Mouse (Mus musculus) megakaryocyte, embryonic 14.5 days (primary cell): ENCODE measurements around the gene 1700001O22Rik.

ENCODE experiments used
- FLI1 ChIP-seq: IDR thresholded peaks from 2 replicates; pipeline ENCODE4 v1.6.1; 2012; ENCODE audit warnings: low read length, inconsistent platforms, mixed read lengths
- GATA1 ChIP-seq: IDR thresholded peaks from 3 replicates; pipeline ENCODE4 v1.6.1; 2012; ENCODE audit warnings: mixed read lengths, low read length, inconsistent platforms, borderline replicate concordance

DNA sequence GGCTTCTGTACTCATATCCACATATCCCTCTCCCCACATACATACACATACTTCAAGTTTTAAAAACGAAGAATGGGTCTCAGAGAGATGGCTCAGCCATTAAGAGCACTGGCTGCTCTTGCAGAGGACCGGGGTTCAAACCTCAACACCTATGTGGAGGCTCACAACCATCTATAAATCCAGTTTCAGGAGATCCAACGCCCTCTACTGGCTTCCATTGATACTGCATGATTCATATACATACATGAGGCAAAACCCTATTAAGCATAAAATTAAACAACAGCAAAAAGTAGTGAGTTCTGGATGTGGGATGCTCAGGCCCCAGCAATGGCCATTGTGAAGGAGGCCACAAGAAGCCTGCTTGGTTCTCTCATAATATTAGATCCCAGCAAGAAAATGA is 27.5 kb downstream of the 1700001O22Rik start:
- no peak for TF ChIP-seq GATA1
- TF ChIP-seq FLI1, result no peak
